Mouse (Mus musculus) erythroblast, embryonic 14.5 days (primary cell): ENCODE measurements around the gene Hs3st3b1. TPM values are rescaled to one million over a fixed set of nuclear protein-coding genes. Genes with fewer than 3 reads are reported as not detected.

Experiments used
- H3K27me3 ChIP-seq: 2 replicates; pipeline ENCODE4 v1.6.1; 2012; ENCODE audit warnings: inconsistent platforms; ENCODE audit not compliant: control insufficient read depth
- H3K36me3 ChIP-seq: 2 replicates; pipeline ENCODE4 v1.6.1; 2012; ENCODE audit warnings: mild to moderate bottlenecking, inconsistent platforms; ENCODE audit not compliant: control insufficient read depth
- H3K4me1 ChIP-seq: 2 replicates; pipeline ENCODE4 v1.6.1; 2012; ENCODE audit warnings: inconsistent platforms; ENCODE audit not compliant: control insufficient read depth
- H3K4me3 ChIP-seq: replicated peaks from 2 replicates; pipeline ENCODE3; 2012; ENCODE audit warnings: moderate library complexity, mild to moderate bottlenecking, inconsistent platforms
- H3K9me3 ChIP-seq: 2 replicates; pipeline ENCODE4 v1.6.1; 2012; ENCODE audit warnings: low read length, inconsistent platforms, mixed read lengths; ENCODE audit not compliant: control insufficient read depth
- GATA1 ChIP-seq: IDR thresholded peaks from 2 replicates; pipeline ENCODE4 v1.6.1; 2012; ENCODE audit warnings: low read length, inconsistent platforms, mixed read lengths
- TAL1 ChIP-seq: IDR thresholded peaks from 3 replicates; pipeline ENCODE4 v1.6.1; 2012; ENCODE audit warnings: low read length, inconsistent platforms, mixed read lengths
- polyA plus RNA-seq: library from polyadenylated mRNA; stranded (reverse); fragments of >175 nt; gene quantifications from 2 replicates; pipeline ENCODE4 v1.2.3, GENCODE M21; 2012

The Hs3st3b1 gene
- polyA plus RNA-seq, 1 experiment = 0.01 TPM

DNA sequence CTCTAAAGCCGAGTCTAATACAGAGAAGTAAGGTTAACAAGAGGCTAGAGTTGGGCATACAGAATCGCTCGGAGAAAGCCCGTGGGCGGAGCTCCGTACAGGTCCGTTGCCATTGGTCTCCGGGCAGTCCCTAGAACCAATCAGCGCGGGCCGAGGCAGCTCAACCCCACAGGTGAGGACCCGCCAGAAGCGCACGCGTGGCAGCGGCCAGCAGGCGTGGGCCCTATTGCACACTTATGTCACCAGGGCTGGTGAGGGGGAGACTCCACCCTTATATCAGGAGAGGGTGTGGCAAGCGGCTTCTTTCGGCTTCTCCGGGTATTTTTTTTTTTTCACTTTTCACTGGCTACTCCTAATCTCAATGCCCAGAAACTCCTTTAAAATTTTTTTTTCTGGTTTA, 7.7 kb downstream of the Hs3st3b1 start:
- Histone ChIP-seq H3K9me3 (no peaks in the 10 kb centered on the region), H3K4me1 (peaks cover 5% of the 10 kb centered on the region), H3K27me3 (peaks cover 56% of the 10 kb centered on the region), H3K36me3 (no peaks in the 10 kb centered on the region), H3K4me3 (no peak overlapping the region)
- TF ChIP-seq GATA1 = no peak
- no peak for TF ChIP-seq TAL1

DNA sequence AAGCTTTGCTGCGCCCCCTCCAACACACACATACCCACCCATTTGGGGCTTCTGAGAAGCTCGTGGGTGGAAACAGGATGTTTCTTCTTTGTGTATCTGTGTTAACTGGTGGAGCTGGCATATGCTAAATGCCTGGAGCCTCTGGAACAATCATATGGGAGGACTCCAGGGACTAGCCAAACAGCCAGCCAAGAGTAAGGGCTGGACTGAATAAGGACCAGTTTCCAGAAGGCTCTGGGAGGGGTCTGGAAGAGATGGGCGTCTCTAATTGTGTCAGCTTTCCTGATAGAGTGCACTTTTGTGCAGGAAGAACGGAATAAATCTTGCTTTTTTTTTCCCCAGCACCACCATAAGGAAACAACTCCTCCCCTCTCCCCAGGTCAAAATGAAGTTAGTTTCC, 8.2 kb downstream of the Hs3st3b1 start:
- no peaks in the 10 kb centered on the region for H3K36me3 ChIP-seq
- peaks cover 5% of the 10 kb centered on the region for H3K4me1 ChIP-seq
- no peak overlapping the region for H3K4me3 ChIP-seq
- peaks cover 51% of the 10 kb centered on the region for H3K27me3 ChIP-seq
- no peaks in the 10 kb centered on the region for H3K9me3 ChIP-seq
- TF ChIP-seq TAL1 = no peak
- no peak for TF ChIP-seq GATA1

DNA sequence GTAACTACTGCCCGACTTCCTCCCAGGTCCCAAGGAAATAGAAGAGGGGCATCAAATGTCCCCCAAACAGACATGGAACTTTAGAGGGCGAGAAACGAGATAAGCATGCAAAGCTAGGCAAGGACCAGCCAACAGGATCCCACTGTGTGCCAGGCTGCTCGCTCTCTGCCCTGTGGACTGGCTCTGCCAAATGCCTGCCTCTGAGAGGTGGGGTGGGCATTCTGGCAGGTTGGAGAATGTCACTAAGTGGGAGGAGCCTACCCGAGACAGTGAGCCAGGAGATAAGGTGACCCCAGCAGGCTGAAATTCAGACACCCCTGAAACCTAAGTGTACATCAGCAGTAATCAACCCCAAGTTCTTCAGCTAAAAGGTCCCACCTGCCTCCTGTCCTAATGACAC, 11.1 kb downstream of the Hs3st3b1 start:
- H3K9me3 ChIP-seq = no peaks in the 10 kb centered on the region
- H3K4me1 ChIP-seq = peaks cover 5% of the 10 kb centered on the region
- H3K4me3 ChIP-seq = no peak overlapping the region
- TF ChIP-seq GATA1 (no peak), TAL1 (no peak)
- no peaks in the 10 kb centered on the region for H3K36me3 ChIP-seq
- H3K27me3 ChIP-seq = peaks cover 26% of the 10 kb centered on the region

DNA sequence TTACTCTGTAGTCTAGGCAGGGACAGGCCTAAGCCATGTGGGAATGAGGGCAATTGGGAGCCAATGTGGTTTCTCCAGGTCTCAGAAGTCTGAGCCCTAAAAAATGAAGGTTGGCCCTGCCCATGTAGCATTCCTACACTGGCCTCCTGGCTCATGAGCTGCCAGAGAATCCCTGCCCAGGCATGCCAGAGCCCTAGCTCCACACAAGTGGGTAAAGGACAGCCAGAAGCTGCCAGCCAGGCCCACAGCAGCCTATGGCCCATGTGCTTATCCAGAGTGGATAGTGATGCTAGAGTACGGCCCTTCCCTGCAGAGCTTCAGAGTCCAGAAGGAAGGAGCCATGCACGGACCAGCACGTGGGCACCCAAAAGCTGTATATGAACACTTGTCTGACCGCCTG, 12.1 kb downstream of the Hs3st3b1 start:
- Histone ChIP-seq H3K4me3 (no peak overlapping the region), H3K27me3 (peaks cover 16% of the 10 kb centered on the region), H3K36me3 (no peaks in the 10 kb centered on the region), H3K9me3 (no peaks in the 10 kb centered on the region), H3K4me1 (peaks cover 5% of the 10 kb centered on the region)
- no peak for TF ChIP-seq TAL1
- TF ChIP-seq GATA1 = no peak

DNA sequence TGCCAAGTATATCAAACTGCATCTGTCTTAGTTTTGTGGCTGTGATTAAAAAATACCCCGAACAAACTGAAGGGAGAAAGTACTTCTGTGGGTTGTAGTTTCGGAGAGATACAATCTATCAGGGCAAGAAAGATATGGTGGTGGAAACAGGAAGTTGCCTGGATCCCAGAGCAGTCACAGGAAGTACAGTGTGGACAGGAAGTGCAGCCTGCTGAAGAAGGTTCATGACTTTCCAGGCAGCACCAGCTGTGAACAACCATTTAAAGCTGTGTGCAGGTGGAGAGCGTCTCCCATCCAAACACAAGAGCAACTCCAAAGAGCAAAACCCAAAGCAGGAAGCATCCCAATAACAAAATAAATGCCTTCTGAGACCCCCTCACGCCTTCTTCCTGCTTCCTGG, 13.6 kb downstream of the Hs3st3b1 start:
- Histone ChIP-seq H3K27me3 (peaks cover 3% of the 10 kb centered on the region), H3K36me3 (no peaks in the 10 kb centered on the region), H3K4me1 (no peaks in the 10 kb centered on the region), H3K9me3 (no peaks in the 10 kb centered on the region), H3K4me3 (no peak overlapping the region)
- TF ChIP-seq TAL1 (no peak), GATA1 (no peak)

DNA sequence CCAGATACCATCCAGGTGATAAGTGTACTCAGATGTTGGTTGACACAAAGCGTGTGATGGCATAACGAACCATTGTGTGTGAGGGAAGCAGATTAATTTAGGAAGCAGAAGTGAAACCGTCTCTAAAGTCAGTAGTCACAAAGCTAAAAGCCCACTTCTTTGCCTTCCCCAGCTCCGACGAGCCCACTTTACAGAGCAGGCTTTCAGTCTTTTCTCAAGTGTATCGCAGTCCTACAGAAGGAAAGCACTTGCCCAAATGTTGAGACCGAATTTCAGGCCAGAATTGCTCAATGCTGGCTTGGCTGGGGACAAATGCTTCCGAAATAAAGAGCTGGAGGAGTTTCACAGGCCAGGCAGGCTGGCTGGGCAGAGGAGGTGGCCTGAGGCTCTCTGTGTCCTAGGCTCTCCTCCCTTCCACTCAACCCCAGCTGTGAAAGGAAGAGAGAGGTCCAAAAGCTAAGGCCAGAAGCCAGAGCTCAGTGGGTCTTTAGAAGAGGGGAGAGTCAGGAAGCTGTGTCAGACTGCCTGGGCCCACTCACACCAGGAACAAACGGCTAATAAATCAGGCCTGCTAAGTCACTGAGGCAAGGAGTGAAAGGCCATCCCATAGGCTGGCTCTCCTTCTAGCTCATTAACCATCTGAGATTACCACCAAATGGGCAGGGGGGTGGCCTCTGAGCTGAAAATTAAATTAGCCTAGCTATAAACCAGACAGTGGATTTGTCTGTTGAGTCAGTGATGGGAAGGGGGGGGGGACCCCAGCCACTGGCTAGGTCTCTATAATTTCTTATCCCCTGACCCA, 15.3 kb downstream of the Hs3st3b1 start:
- Histone ChIP-seq H3K4me1 (no peaks in the 10 kb centered on the region), H3K4me3 (no peak overlapping the region), H3K9me3 (no peaks in the 10 kb centered on the region), H3K36me3 (no peaks in the 10 kb centered on the region), H3K27me3 (no peaks in the 10 kb centered on the region; the same call in 1 of the 2 replicates)
- TF ChIP-seq TAL1 (no peak), GATA1 (no peak)

DNA sequence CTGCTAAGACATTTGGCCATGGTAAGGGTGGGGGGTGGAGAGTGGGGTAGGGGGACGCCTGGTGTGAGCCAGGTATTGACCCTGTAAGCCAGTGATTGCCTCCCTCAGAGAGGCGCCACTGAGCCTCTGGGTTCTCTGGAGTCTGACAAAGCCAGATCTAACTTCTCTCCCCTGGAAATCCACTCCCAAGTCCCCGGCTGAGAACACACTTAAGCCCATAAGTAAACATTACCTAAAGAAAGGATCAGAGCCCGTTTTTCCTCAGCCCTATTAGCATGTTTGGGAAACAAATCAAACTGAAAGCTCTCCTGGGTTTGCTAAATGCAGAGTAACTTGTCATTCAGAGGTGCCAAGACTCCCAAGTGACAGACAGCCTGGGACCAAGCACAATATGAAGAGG, 17.3 kb downstream of the Hs3st3b1 start:
- no peaks in the 10 kb centered on the region for H3K9me3 ChIP-seq
- no peaks in the 10 kb centered on the region for H3K4me1 ChIP-seq
- TF ChIP-seq TAL1 (no peak), GATA1 (no peak)
- H3K27me3 ChIP-seq = no peaks in the 10 kb centered on the region
- H3K36me3 ChIP-seq = no peaks in the 10 kb centered on the region
- no peak overlapping the region for H3K4me3 ChIP-seq

DNA sequence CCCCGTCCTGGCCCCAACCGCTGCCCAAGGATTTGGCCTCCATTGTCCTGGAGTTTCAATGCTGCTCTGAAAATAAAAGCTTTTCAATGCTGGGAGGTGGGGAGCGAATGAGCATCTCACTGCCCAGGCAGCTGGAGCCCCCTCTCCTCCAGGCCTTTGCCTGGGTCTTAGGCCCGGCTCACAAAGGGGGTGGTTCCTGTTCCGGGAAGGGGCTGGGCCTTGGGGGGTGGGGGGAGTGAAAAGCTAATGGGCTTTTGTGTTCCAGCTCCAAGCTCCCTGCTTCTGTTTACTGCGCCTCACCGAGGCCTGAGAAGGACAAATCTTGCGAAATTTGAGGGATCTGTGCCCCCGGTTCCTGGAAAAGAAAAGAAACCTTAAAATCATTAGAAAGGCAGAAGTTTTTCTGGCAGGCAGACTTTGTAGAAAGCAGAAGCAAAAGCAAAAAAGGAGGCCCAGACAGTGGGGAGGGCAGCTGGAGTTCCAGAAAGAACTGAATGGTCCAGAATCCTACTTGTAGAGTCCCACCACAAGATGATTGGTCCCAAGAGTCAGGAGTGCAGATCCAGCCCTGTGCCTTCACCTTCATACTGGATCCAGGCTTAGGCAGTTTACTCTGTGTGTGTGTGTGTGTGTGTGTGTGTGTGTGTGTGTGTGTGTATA, 23.5 kb downstream of the Hs3st3b1 start:
- no peaks in the 10 kb centered on the region for H3K27me3 ChIP-seq
- H3K9me3 ChIP-seq = no peaks in the 10 kb centered on the region
- no peaks in the 10 kb centered on the region for H3K4me1 ChIP-seq
- H3K4me3 ChIP-seq = no peak overlapping the region
- peaks cover 2% of the 10 kb centered on the region; the same call in 1 of the 2 replicates for H3K36me3 ChIP-seq
- no peak for TF ChIP-seq GATA1
- no peak for TF ChIP-seq TAL1

DNA sequence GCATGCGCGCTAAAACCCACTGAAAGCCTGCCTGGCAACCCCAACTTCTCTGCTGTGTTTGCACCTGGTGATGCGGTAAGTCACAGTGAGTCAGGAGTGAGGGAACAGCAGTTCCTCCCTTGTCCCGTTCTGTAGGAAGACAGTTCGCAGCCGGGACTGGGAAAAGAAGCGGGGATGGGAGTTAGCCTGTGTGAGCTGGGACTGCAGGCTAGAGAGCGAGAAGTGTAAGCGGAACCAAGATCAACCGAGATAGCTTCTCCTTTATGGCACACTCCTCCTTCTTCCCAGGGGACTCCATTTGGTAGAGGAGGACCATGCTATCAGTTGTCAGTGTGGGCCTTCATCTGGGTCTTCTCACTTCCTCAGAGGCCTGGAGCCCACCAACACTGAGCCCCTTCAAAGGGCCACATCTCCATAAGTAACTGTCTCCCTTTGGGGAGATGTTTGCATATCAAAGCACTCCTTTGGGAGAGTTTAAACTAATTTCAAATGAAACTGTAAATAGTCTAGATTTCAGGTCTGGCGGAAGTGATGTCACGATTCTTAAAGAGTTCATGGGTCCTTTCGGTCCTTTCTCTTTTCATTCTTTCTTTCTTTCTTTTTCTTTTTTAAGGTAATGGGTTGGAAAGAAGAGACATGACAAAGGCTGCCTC, 24.1 kb downstream of the Hs3st3b1 start:
- no peak for TF ChIP-seq GATA1
- no peak for TF ChIP-seq TAL1
- Histone ChIP-seq H3K4me3 (no peak overlapping the region), H3K27me3 (no peaks in the 10 kb centered on the region)

More for the DNA sequence above, 24.1 kb downstream of the Hs3st3b1 start:
- H3K4me1 ChIP-seq = no peaks in the 10 kb centered on the region
- H3K36me3 ChIP-seq = peaks cover 2% of the 10 kb centered on the region; the same call in 1 of the 2 replicates
- H3K9me3 ChIP-seq = no peaks in the 10 kb centered on the region
